Mouse (Mus musculus) hindbrain, embryonic 14.5 days (tissue): Measurements from ENCODE around the gene Atg16l2. TPM values are rescaled to one million over a fixed set of nuclear protein-coding genes. Genes with fewer than 3 reads are reported as not detected.

Experiments
- ATAC-seq: fragments of 200-750 bp; cut with Nextera tagmentation; 2 replicates; pipeline ENCODE4 v1.8.0; 2017; ENCODE audit warnings: moderate number of reproducible peaks, mild to moderate bottlenecking, moderate TSS enrichment, moderate library complexity; ENCODE audit not compliant: low FRiP score
- DNase-seq: peaks from one replicate; pipeline ENCODE4 v3.0.0-alpha.2; 2015; ENCODE audit warnings: low spot score
- H3K27ac ChIP-seq: fragments of 300-500 bp; sonication (generic); 2 replicates; pipeline ENCODE4 v1.5.1; 2014; ENCODE audit warnings: mild to moderate bottlenecking, moderate library complexity
- H3K27me3 ChIP-seq: fragments of 300-500 bp; sonication (generic); 2 replicates; pipeline ENCODE4 v1.6.1; 2014; ENCODE audit warnings: mild to moderate bottlenecking, low read length, mixed read lengths; ENCODE audit not compliant: control insufficient read depth, insufficient read depth
- H3K36me3 ChIP-seq: fragments of 300-500 bp; sonication (generic); replicated peaks from 2 replicates; pipeline ENCODE4 v1.6.1; 2014; ENCODE audit not compliant: control insufficient read depth, insufficient read depth
- H3K4me1 ChIP-seq: fragments of 300-500 bp; sonication (generic); replicated peaks from 2 replicates; pipeline ENCODE4 v1.6.1; 2014; ENCODE audit warnings: antibody characterized with exemption, low read length, mixed read lengths; ENCODE audit not compliant: control insufficient read depth, insufficient read depth
- H3K4me2 ChIP-seq: fragments of 300-500 bp; sonication (generic); replicated peaks from 2 replicates; pipeline ENCODE4 v1.6.1; 2014; ENCODE audit warnings: mild to moderate bottlenecking, moderate library complexity
- H3K4me3 ChIP-seq: fragments of 300-500 bp; sonication (generic); replicated peaks from 2 replicates; pipeline ENCODE4 v1.5.1; 2014; ENCODE audit warnings: mild to moderate bottlenecking, low read length
- H3K9ac ChIP-seq: fragments of 300-500 bp; sonication (generic); 2 replicates; pipeline ENCODE4 v1.6.1; 2014
- H3K9me3 ChIP-seq: fragments of 300-500 bp; sonication (generic); 2 replicates; pipeline ENCODE4 v1.6.1; 2016; ENCODE audit warnings: low read length; ENCODE audit not compliant: control insufficient read depth
- WGBS: fragments of 180-500 bp; shearing (Covaris S2); extraction: QIAGEN DNeasy Blood & Tissue Kit; methylation state at CpG from one replicate; pipeline ENCODE4 v1.1.7; 2014; 5-methylcytosine and 5-hydroxymethylcytosine counted together
- polyA plus RNA-seq: library from polyadenylated mRNA; unstranded; fragments of >200 nt; fragmentation: Nextera tagmentation; extraction: Ambion mirVana; gene quantifications from 2 replicates; pipeline ENCODE4 v1.2.1, GENCODE M21; 2014

Atg16l2 gene
- polyA plus RNA-seq, 1 experiment from 2014 or later = 19.3 TPM

DNA sequence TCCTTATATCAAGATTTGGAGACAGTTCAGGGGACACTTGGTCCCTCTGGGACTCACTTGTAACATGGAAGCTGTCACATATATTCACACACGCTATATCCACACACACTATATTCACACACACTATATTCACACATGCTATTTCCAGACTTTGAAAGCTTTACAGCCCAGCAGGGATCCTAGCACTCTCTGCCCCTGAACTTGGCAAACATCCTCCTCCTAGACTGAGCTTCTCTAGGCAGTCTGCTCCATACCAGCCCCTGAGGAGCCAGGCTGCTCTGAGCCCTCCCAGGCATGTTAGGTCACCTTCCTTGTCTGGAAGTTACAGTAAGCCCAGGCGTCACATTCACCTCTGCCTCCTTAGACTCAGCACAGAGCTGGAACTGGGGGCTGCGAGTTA, 34.6 kb upstream of the Atg16l2 start:
- Histone ChIP-seq H3K36me3 (no peaks in the 10 kb centered on the region), H3K27ac (no peak overlapping the region), H3K9ac (no peak overlapping the region), H3K4me2 (no peak overlapping the region), H3K9me3 (no peaks in the 10 kb centered on the region), H3K27me3 (no peaks in the 10 kb centered on the region), H3K4me1 (no peaks in the 10 kb centered on the region), H3K4me3 (no peak overlapping the region)
- ATAC-seq (no peak), DNase-seq (no peak)
- 81% methylated on average over 3 of the region's 3 CpGs for WGBS

DNA sequence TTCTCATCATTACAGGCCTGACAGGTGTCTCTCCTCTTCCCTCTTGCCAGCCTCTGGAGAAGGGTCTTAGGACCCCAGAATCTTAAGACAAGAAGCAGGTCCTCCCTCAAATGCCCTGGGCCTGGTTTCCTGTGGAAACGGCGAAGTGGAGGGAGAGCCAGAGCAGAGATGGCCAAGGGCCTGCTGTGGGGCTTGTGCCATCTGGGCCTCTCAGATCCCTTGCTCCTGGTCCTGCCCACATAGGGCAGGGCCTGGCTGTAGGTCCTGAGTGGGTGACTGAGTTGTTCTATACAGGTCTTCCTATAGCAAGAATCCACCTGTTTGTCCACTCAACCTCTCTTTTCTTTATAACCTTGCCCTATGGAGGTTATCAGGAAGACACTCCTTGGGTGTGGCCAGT, 33.2 kb upstream of the Atg16l2 start:
- no peak overlapping the region for H3K4me2 ChIP-seq
- ATAC-seq = no peak
- H3K36me3 ChIP-seq = no peaks in the 10 kb centered on the region
- H3K9ac ChIP-seq = no peak overlapping the region
- H3K4me1 ChIP-seq = no peaks in the 10 kb centered on the region
- no peaks in the 10 kb centered on the region for H3K9me3 ChIP-seq
- no peaks in the 10 kb centered on the region for H3K27me3 ChIP-seq
- no peak overlapping the region for H3K27ac ChIP-seq
- no peak for DNase-seq
- 83% methylated on average over 2 of the region's 2 CpGs for WGBS
- no peak overlapping the region for H3K4me3 ChIP-seq

DNA sequence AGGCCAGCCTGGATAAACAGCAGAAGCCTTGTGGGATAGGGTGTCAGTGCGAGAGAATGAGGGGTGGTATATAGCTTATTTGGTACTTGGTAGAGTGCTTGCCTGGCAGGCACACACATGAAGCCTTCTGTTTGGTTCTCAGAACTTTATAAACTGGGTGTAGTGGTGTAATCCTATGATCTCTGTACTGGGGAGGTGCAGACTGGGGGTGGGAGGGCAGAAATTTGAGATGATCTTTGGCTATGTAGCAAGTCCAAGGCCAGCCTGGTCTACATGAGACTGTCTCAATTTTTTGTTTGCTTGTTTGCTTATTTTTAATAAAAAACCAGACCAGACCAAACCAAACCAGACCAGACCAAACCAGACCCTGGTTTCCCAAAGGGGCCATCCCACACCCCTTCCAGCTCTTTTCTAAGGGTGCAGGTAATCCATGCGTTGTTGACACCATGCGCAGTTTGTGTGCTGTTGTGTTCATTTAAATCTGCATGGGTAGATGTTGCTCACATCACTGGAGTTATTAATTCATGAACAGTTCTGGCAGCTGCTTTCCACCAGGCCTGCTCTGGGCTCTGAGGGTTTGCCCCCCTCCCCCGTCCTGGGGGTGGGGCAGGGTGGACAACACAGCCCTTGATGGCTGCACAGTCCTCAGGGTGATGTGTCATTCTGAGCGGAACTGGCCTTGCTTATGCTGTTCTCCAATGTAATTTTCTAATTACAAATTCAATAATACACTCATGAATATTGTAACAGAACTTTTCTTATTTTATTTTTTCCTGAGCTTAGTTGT, 30.2 kb upstream of the Atg16l2 start:
- WGBS = 91% methylated on average over 5 of the region's 5 CpGs
- Histone ChIP-seq H3K9me3 (no peaks in the 10 kb centered on the region), H3K27ac (no peak overlapping the region), H3K4me1 (no peaks in the 10 kb centered on the region; the same call in 1 of the 2 replicates), H3K36me3 (no peaks in the 10 kb centered on the region), H3K27me3 (no peaks in the 10 kb centered on the region), H3K9ac (no peak overlapping the region), H3K4me2 (no peak overlapping the region), H3K4me3 (no peak overlapping the region)
- no peak for ATAC-seq
- DNase-seq = no peak

DNA sequence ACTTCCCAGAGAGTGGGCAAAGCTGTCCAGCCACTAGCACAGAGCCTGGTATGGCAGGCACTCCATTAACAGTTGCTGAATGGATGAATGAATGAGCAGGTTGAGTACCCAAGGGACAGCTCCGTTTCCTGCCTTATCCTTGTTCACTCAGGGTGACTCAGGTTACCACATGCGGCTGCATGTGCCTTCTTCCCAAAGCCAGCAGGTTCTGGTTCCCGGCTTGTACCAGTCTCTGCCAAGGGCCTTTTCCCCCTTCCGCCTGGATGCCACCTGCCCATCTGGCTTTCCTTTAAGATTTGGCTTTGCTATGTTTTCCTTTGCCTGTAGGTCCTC, 28.8 kb upstream of the Atg16l2 start:
- H3K27me3 ChIP-seq = no peaks in the 10 kb centered on the region
- H3K27ac ChIP-seq = no peak overlapping the region
- H3K9ac ChIP-seq = no peak overlapping the region
- H3K36me3 ChIP-seq = no peaks in the 10 kb centered on the region
- 67% methylated on average over 4 of the region's 4 CpGs for WGBS
- DNase-seq (no peak), ATAC-seq (no peak)
- H3K4me1 ChIP-seq = no peaks in the 10 kb centered on the region; the same call in 1 of the 2 replicates
- H3K4me3 ChIP-seq = no peak overlapping the region
- no peaks in the 10 kb centered on the region for H3K9me3 ChIP-seq
- H3K4me2 ChIP-seq = no peak overlapping the region

DNA sequence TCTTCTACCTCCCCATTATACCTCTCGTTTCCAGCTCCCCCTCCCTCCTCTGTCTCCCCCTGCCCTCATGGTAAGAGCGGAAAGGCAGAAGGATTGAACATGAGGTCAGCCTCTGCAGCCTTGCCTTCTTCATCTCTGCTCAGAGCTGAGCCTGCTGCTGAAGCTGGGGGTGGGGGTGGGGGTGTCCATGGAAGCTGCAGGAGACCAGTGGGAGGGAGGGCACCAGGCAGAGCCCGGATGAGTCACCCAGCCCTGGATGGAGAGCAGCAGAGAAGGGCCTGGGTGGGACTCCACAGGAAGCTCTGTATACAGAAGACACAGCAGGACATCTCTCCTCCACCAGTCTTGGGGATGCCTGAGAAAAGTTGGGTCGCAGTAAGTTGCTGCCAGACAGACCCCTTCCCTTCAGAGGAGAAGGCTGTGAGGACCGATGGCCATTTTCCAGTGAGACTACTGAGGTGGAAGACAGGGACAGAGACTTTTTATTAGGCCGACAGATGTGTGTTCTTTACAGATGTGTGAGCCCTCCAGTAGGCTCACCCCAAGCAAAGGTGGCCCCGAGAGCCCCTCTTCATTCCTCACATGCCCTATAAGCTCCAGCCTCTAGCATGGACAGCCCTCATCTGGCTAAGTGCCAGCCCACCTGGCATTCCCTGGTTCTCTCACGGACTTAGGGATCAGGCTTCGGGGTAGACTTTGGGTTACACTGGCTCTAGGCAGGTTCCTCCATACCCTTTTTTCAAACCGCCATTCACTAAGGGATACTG, 28.2 kb upstream of the Atg16l2 start:
- no peak overlapping the region for H3K4me2 ChIP-seq
- no peak overlapping the region for H3K9ac ChIP-seq
- ATAC-seq (no peak), DNase-seq (no peak)
- 72% methylated on average over 10 of the region's 10 CpGs for WGBS
- no peaks in the 10 kb centered on the region; the same call in 1 of the 2 replicates for H3K4me1 ChIP-seq
- no peaks in the 10 kb centered on the region for H3K9me3 ChIP-seq
- H3K27ac ChIP-seq = no peak overlapping the region
- H3K27me3 ChIP-seq = no peaks in the 10 kb centered on the region
- no peak overlapping the region for H3K4me3 ChIP-seq
- no peaks in the 10 kb centered on the region for H3K36me3 ChIP-seq

DNA sequence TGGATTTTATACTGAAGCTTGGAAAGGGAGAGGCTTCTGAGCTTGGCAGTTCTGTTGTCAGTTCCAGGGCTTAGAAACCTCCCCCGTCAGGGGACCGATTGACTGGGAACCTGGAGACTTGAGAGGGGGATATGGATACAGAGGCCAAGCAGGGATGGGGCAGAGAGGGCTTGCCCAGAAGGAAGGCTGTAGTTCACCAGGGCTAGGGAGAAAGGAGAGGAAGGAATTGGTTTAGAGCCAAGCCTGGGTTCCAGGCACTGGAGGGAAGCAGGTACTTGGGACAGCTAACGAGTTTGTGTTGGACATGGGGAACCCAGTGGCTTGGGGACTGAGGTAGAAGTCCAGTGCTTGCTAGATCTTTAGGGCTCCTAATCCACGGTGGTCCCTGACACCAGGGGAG, 27.6 kb upstream of the Atg16l2 start:
- no peak overlapping the region for H3K4me2 ChIP-seq
- DNase-seq (no peak), ATAC-seq (no peak)
- H3K9me3 ChIP-seq = no peaks in the 10 kb centered on the region
- H3K36me3 ChIP-seq = no peaks in the 10 kb centered on the region
- H3K27ac ChIP-seq = peak overlapping the region; percentile 45; the same call in 1 of the 2 replicates
- H3K4me1 ChIP-seq = no peaks in the 10 kb centered on the region; the same call in 1 of the 2 replicates
- H3K4me3 ChIP-seq = no peak overlapping the region
- no peaks in the 10 kb centered on the region for H3K27me3 ChIP-seq
- no peak overlapping the region for H3K9ac ChIP-seq
- 75% methylated on average over 4 of the region's 4 CpGs for whole genome bisulfite sequencing

DNA sequence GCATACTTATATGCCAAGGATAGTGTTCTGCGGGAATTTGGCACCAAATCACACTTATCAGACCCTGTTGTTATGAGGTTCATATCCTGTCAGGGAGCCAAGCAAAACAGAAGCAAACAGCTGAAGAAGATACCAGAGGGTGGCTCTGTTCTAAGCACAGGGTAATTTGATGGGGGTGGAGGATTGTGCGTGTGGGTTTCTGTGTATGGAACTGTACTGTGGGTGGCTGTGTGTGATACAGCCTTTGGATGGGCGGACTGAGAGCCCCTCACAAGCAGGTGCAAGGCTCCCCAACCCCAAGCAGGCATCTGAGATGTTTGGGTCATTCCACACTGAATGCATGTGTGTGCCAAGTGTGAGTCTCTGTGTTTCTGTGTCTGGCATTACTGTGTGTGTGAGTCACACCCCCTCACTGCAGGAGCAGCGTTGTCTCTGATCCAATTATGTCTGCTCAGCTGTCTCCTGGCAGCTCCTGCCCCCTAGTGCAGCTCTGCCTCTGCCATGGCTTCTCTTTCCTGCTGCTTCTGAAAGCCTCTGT, 26.6 kb upstream of the Atg16l2 start:
- no peak overlapping the region for H3K9ac ChIP-seq

DNA sequence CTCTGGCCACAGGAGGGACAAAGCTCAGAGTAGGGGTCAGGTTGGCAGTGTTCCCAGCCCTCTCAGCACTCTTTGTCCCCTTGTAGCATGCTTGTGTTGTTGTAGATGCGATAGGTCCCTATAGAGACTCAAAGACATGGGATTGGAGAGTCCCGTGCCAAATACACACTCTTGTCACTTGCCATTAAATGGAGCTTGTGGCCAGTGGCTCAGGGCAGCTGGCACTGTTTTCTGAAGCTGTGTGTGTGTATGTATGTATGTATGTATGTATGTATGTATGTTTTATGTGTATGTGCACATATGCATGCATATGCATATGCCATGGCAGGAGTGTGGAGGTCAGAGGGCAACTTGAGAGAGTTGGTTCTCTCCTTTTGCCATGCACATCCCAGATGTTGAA, 25.7 kb upstream of the Atg16l2 start:
- Histone ChIP-seq H3K27ac (no peak overlapping the region), H3K4me2 (no peak overlapping the region), H3K4me1 (no peaks in the 10 kb centered on the region; the same call in 1 of the 2 replicates), H3K36me3 (no peaks in the 10 kb centered on the region), H3K4me3 (no peak overlapping the region), H3K9ac (no peak overlapping the region), H3K27me3 (no peaks in the 10 kb centered on the region), H3K9me3 (no peaks in the 10 kb centered on the region)
- no peak for DNase-seq
- WGBS = 82% methylated on average over 2 of the region's 2 CpGs
- ATAC-seq = no peak

More for the DNA sequence above, 26.6 kb upstream of the Atg16l2 start:
- no peak overlapping the region for H3K4me2 ChIP-seq
- H3K27me3 ChIP-seq = no peaks in the 10 kb centered on the region
- WGBS = 68% methylated on average over 4 of the region's 4 CpGs
- no peaks in the 10 kb centered on the region for H3K36me3 ChIP-seq
- ATAC-seq = peak; percentile 35; the same call in 1 of the 2 replicates
- H3K4me3 ChIP-seq = no peak overlapping the region
- no peaks in the 10 kb centered on the region for H3K9me3 ChIP-seq
- peak overlapping the region; percentile 45; the same call in 1 of the 2 replicates for H3K27ac ChIP-seq
- DNase-seq = peak; percentile 40
- no peaks in the 10 kb centered on the region; the same call in 1 of the 2 replicates for H3K4me1 ChIP-seq

DNA sequence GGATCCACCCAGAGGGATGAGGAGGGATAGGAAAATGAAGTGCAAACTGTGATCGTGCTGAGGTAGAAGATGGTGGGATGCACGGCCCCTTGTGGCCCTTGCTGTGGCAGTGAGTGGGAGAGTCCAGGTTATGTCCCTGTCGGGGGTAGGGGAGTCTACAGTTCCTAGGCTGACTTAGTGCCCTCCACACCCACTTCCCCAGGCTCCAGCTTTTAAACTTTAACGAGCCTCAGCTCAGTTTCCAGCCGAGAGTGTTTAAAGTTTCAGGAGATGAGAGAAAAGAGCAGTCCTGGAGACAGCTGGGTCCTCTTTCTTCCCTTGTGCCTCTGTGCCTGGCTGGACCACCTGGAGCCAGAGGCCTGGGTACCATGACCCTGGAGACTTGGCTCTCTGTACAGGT, 25.2 kb upstream of the Atg16l2 start:
- DNase-seq = no peak
- no peaks in the 10 kb centered on the region for H3K36me3 ChIP-seq
- ATAC-seq = no peak
- no peaks in the 10 kb centered on the region for H3K9me3 ChIP-seq
- WGBS = 60% methylated on average over 5 of the region's 5 CpGs
- no peak overlapping the region for H3K4me2 ChIP-seq
- no peaks in the 10 kb centered on the region; the same call in 1 of the 2 replicates for H3K4me1 ChIP-seq
- no peak overlapping the region for H3K4me3 ChIP-seq
- no peak overlapping the region for H3K9ac ChIP-seq
- no peak overlapping the region for H3K27ac ChIP-seq
- no peaks in the 10 kb centered on the region for H3K27me3 ChIP-seq
